Mouse (Mus musculus) embryonic facial prominence, embryonic 15.5 days (tissue): ENCODE results near the gene Cpsf4. TPM values are rescaled to one million over a fixed set of nuclear protein-coding genes. Genes with fewer than 3 reads are reported as not detected.

ENCODE experiments used
- ATAC-seq: fragments of 200-750 bp; cut with Nextera tagmentation; 2 replicates; pipeline ENCODE4 v1.8.0; 2017; ENCODE audit warnings: low read depth, moderate TSS enrichment; ENCODE audit not compliant: insufficient number of reproducible peaks, low FRiP score, low TSS enrichment
- H3K27ac ChIP-seq: fragments of 300-500 bp; sonication (generic); replicated peaks from 2 replicates; pipeline ENCODE4 v1.5.1; 2015; ENCODE audit warnings: mild to moderate bottlenecking, inconsistent platforms
- H3K27me3 ChIP-seq: fragments of 300-500 bp; sonication (generic); 2 replicates; pipeline ENCODE4 v1.6.1; 2015; ENCODE audit warnings: inconsistent platforms
- H3K36me3 ChIP-seq: fragments of 300-500 bp; sonication (generic); 2 replicates; pipeline ENCODE4 v1.6.1; 2015; ENCODE audit warnings: mild to moderate bottlenecking, inconsistent platforms
- H3K4me1 ChIP-seq: fragments of 300-500 bp; sonication (generic); 2 replicates; pipeline ENCODE4 v1.6.1; 2015; ENCODE audit warnings: inconsistent platforms
- H3K4me2 ChIP-seq: fragments of 300-500 bp; sonication (generic); replicated peaks from 2 replicates; pipeline ENCODE4 v1.6.1; 2015; ENCODE audit warnings: mild to moderate bottlenecking, inconsistent platforms
- H3K4me3 ChIP-seq: fragments of 300-500 bp; sonication (generic); replicated peaks from 2 replicates; pipeline ENCODE4 v1.5.1; 2015; ENCODE audit warnings: mild to moderate bottlenecking, inconsistent platforms
- H3K9ac ChIP-seq: fragments of 300-500 bp; sonication (generic); 2 replicates; pipeline ENCODE4 v1.6.1; 2015; ENCODE audit warnings: inconsistent platforms
- H3K9me3 ChIP-seq: fragments of 300-500 bp; sonication (generic); replicated peaks from 2 replicates; pipeline ENCODE4 v1.6.1; 2016; ENCODE audit warnings: inconsistent platforms
- WGBS: fragments of 180-500 bp; shearing (Covaris S2); methylation state at CpG from one replicate; pipeline ENCODE4 v1.1.7; 2015; 5-methylcytosine and 5-hydroxymethylcytosine counted together
- polyA plus RNA-seq: library from polyadenylated mRNA; unstranded; fragments of >200 nt; fragmentation: Nextera tagmentation; extraction: Ambion mirVana; gene quantifications from 2 replicates; pipeline ENCODE4 v1.2.1, GENCODE M21; 2015

The Cpsf4 gene
- polyA plus RNA-seq, 1 experiment from 2014 or later: 47.6 TPM

DNA sequence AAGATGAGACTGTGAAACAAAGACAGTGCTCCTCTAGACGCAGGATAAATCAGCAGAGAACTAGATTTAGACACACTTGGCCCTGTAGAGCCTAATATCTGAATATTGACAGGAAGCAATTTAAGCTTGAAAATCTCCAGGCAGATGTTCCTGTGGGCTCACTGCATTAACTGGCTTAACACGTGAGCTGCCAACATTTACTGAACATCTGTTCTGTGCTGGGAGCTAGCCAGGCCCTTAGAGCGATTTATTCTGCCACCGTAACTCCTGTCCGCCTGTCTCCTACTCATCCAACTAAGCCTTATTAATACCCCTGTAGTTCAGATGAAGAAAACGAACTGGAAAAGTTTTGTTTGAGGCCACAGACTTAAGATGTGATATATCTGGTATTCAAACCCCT lies 28.2 kb upstream of the Cpsf4 start:
- Histone ChIP-seq H3K27me3 (no peaks in the 10 kb centered on the region), H3K4me2 (peak overlapping the region; percentile 75), H3K36me3 (peaks cover 58% of the 10 kb centered on the region), H3K4me1 (peaks cover 24% of the 10 kb centered on the region), H3K9me3 (no peaks in the 10 kb centered on the region), H3K27ac (peak overlapping the region; percentile 96), H3K4me3 (peak overlapping the region; percentile 97), H3K9ac (peak overlapping the region; percentile 90)
- 5% methylated on average over 6 of the region's 6 CpGs for WGBS
- no peak for ATAC-seq

DNA sequence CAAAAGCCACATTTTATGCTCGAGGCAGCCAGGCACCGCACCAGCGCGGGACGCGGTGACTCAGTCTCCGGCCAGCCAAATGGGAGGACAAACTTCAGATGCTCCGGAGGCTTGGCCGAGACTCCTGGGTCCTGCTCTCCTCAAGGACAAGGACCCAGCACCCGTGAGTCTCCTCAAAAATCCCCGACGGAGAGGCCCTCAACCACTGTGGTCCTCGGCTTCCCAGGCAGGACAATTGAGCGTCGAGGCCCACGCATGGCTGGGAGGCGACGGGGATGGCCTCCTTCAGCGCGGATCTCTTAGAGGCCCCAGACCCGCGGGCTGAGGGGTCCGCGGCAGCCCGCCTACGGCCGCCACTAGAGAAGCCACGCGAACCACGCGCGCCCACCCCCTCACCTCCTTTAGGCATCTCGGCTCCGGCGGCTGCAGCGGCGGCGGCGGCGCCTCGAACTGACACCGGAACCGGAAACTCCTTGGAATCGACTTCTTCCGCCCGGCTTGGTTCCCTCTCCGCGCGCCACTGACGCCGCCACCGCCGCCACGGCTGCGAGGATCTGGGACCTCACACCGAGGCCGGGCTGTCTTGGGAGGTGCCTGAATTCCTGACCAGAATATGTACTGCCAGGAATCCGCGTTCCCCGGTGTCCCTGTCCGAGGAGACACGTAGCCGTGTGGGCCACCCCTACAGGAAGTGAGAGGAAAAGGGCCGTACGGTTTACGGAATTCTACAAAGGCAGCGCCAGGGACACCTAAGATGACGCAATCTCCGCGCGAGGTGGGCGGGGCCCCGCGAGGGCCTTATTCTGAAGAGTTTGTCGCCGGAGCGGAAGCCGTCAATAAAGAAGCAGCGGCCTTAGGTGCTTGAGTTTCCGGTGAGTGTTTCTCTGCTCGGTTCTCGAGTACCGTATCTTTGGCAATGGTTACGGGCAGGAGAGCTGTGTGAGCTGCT lies 27.2 kb upstream of the Cpsf4 start, which contains the start of the genes Pdap1 and Bud31:
Gene Pdap1, minus strand, starts transcription at position 668 of the 949 bp plus-strand sequence.
Gene Bud31, plus strand, starts transcription at position 792 of the 949 bp plus-strand sequence.
- peak; percentile 93 for ATAC-seq
- H3K4me3 ChIP-seq: peak within 1 kb of the TSS; percentile 97
- H3K9me3 ChIP-seq: no peaks in the 10 kb centered on the region
- no peaks in the 10 kb centered on the region for H3K27me3 ChIP-seq
- H3K27ac ChIP-seq: peak within 1 kb of the TSS; percentile 96
- under 1% methylated on average over 84 of the region's 84 CpGs for WGBS
- peaks cover 24% of the 10 kb centered on the region for H3K4me1 ChIP-seq
- peak within 1 kb of the TSS; percentile 90 for H3K9ac ChIP-seq
- peak within 1 kb of the TSS; percentile 75 for H3K4me2 ChIP-seq
- peaks cover 57% of the 10 kb centered on the region for H3K36me3 ChIP-seq

DNA sequence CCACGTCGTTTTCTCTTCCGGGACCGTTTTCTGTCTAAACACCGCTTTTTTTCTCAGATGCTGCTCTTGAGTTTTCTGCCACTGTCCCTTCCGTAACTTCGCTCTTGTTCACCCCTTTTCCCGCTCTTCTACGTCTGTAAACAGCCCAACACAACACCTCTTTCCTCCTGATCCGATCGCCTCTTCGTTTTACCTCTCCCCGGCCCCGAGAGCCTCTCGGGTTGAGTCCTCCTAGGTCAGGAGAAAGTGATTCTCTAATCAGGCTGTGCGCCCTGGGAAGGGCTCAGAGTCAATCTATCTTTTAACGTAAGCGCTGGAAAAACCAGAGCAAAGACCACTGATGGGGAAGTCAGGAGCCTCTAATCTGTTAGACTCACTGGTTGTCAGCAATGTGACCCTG lies 26.4 kb upstream of the Cpsf4 start:
- peak overlapping the region; percentile 75 for H3K4me2 ChIP-seq
- H3K9me3 ChIP-seq: no peaks in the 10 kb centered on the region
- H3K9ac ChIP-seq: peak overlapping the region; percentile 90
- H3K4me1 ChIP-seq: peaks cover 24% of the 10 kb centered on the region
- H3K27me3 ChIP-seq: no peaks in the 10 kb centered on the region
- H3K4me3 ChIP-seq: peak overlapping the region; percentile 97
- H3K27ac ChIP-seq: peak overlapping the region; percentile 96
- WGBS: 1% methylated on average over 18 of the region's 18 CpGs
- no peak for ATAC-seq
- peaks cover 59% of the 10 kb centered on the region for H3K36me3 ChIP-seq

DNA sequence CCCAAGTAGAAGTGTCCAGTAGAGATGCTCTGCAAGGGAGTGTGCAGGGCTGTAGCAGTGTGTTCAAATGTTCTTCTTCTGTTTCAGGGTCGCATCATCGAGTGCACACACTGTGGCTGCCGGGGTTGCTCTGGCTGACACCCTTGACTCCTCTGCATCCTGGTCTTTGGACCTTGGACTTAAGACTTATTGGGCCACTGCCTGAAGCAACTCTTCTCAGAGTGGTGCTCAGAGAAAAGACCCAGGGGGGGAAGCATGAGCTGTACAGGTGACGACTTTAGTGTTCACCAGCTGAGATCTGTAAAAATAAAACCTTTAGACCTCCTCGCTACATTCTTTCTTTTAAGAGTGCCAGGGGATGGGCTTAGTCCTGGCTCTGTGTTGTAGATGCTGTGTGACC lies 19.3 kb upstream of the Cpsf4 start:
- Histone ChIP-seq H3K27me3 (no peaks in the 10 kb centered on the region), H3K4me1 (no peaks in the 10 kb centered on the region)

DNA sequence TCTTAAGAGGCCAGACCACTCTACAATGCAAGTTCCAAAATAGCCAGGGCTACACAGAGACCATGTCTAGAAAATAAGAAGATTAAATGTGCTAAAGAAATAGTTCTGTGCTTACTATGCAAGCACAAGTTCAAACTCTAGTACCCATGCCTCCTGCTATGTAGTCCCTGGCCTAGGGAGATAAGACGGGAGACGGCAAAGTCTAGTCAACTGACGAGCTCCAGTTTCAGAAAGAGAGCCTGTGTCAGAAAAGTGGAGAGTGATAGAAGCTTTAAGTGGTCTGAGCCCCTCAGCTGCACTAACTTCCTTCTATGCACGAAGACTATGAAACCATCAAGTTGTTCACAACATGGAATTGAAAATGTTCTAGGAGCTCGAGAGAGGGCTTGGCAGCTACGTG lies 17.7 kb upstream of the Cpsf4 start:
- H3K27me3 ChIP-seq: no peaks in the 10 kb centered on the region
- no peak overlapping the region for H3K4me3 ChIP-seq
- no peak overlapping the region for H3K9ac ChIP-seq
- WGBS: 88% methylated on average over 6 of the region's 6 CpGs
- no peaks in the 10 kb centered on the region for H3K4me1 ChIP-seq
- H3K9me3 ChIP-seq: no peaks in the 10 kb centered on the region
- peaks cover 97% of the 10 kb centered on the region for H3K36me3 ChIP-seq
- H3K27ac ChIP-seq: no peak overlapping the region
- no peak for ATAC-seq
- no peak overlapping the region for H3K4me2 ChIP-seq

More for the DNA sequence above, 19.3 kb upstream of the Cpsf4 start:
- no peak overlapping the region for H3K9ac ChIP-seq
- no peaks in the 10 kb centered on the region for H3K9me3 ChIP-seq
- peaks cover 97% of the 10 kb centered on the region for H3K36me3 ChIP-seq
- ATAC-seq: no peak
- H3K4me3 ChIP-seq: no peak overlapping the region
- H3K27ac ChIP-seq: no peak overlapping the region
- WGBS: 90% methylated on average over 5 of the region's 5 CpGs
- H3K4me2 ChIP-seq: no peak overlapping the region

DNA sequence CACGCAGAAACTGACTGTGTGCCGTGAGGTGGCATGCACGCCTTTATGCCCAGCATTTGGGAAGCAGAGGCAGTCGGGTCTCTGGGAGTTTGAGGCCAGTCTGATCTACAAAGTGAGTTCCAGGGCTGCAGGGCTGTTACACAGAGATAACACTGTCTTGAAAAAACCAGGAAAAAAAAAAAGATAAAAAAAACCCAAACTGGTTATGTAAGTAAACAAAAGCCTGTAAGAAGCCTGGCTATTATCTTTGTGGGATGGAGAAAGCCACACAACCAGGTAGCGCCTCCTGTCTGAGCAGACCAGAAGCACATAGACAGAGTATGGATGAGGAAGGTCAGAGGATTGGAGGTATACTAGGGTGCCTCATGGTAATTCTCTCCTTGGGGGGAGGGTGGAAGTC lies 14.3 kb upstream of the Cpsf4 start:
- Histone ChIP-seq H3K36me3 (peaks cover 88% of the 10 kb centered on the region), H3K9ac (no peak overlapping the region), H3K4me1 (no peaks in the 10 kb centered on the region), H3K27me3 (no peaks in the 10 kb centered on the region), H3K4me2 (no peak overlapping the region), H3K9me3 (no peaks in the 10 kb centered on the region), H3K27ac (no peak overlapping the region), H3K4me3 (no peak overlapping the region)
- no peak for ATAC-seq
- 95% methylated on average over 5 of the region's 5 CpGs for WGBS

DNA sequence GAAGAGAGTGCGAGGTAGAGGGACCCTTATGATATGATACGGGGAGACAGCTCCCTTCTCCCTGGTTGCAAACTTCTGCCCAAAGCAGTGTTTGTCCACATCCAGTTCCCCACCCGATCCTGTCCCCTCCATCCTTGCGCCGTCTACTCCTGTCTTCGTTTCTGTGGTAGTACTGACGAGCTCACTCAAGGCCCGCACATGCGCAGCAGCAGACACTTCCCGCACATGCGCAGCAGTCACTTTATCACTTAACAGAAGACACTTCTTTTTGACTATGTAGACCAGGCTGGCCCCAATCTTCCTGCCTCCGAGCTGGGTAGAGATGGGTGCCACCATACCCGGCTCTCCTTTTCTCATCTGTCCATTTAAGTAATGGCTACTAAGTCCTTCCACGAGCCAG lies 5.7 kb upstream of the Cpsf4 start:
- no peak overlapping the region for H3K4me2 ChIP-seq
- H3K36me3 ChIP-seq: peaks cover 69% of the 10 kb centered on the region
- no peak overlapping the region for H3K27ac ChIP-seq
- H3K27me3 ChIP-seq: no peaks in the 10 kb centered on the region
- peaks cover 17% of the 10 kb centered on the region for H3K4me1 ChIP-seq
- no peak for ATAC-seq
- no peak overlapping the region for H3K9ac ChIP-seq
- H3K9me3 ChIP-seq: no peaks in the 10 kb centered on the region
- WGBS: 94% methylated on average over 14 of the region's 14 CpGs
- no peak overlapping the region for H3K4me3 ChIP-seq

DNA sequence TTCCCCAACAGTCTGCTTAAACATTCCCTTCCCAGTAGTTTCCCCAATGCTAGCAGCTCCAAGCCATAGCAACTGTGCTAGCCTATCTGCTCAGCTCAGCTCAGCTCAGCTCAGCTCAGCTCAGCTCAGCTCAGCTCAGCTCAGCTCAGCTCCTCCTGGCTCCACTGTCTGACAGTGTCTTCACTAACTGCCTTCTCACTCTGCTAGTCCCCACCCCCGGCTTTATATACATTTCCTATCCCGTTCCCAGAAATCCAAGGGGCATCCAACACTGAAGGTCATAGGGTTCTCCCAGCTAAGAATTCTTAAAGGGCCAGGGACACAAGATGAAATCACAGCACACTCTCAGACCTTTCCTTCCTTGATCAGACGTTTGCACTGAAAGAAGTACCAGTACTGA lies 2.3 kb upstream of the Cpsf4 start:
- Histone ChIP-seq H3K4me3 (no peak overlapping the region), H3K27ac (no peak overlapping the region), H3K4me1 (peaks cover 30% of the 10 kb centered on the region), H3K9me3 (no peaks in the 10 kb centered on the region), H3K9ac (no peak overlapping the region), H3K36me3 (peaks cover 42% of the 10 kb centered on the region), H3K27me3 (no peaks in the 10 kb centered on the region), H3K4me2 (no peak overlapping the region)
- 58% methylated on average over 3 of the region's 3 CpGs for WGBS
- no peak for ATAC-seq

DNA sequence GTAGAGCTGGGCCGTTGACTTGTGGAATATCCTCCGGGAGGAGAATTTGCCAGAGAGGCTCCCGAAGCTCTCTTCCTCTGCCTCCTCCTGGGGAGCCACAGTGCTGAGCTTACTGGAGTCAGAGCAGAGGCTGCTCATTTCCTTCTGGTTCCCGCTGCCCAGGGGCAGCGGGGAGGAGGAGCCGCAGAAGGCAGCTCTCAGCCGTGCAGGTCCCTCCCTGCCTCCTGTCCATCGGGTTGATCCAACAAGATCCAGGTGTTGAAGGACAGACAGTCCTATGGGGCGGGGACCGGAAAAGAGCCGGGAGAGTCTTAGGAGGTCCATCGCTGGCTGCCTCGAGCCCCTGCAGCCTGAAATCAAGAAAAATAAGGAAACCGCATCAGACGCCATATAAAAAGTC lies 1.8 kb upstream of the Cpsf4 start:
- Histone ChIP-seq H3K4me3 (no peak overlapping the region), H3K27ac (no peak overlapping the region), H3K9me3 (no peaks in the 10 kb centered on the region), H3K4me2 (no peak overlapping the region), H3K36me3 (peaks cover 40% of the 10 kb centered on the region), H3K27me3 (no peaks in the 10 kb centered on the region), H3K9ac (no peak overlapping the region), H3K4me1 (peaks cover 30% of the 10 kb centered on the region)
- ATAC-seq: no peak
- WGBS: 84% methylated on average over 15 of the region's 15 CpGs

DNA sequence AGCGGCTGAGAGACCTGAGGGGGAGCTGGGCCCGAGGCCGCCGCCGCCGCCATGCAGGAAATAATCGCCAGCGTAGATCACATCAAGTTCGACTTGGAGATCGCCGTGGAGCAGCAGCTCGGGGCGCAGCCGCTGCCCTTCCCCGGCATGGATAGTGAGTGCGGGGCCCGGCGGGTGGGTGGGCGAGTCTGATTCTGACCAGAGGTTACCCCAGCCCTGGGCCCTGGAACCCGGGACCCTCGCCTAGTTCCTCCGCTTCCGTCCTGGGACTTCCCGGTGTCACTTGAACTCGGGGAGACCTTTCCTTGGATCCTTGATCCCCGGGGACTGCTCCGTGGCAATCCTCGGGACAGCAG lies 271 bp downstream of the Cpsf4 start:
- Histone ChIP-seq H3K4me1 (peaks cover 30% of the 10 kb centered on the region), H3K27ac (peak overlapping the region; percentile 91), H3K9me3 (no peaks in the 10 kb centered on the region), H3K36me3 (peaks cover 43% of the 10 kb centered on the region), H3K9ac (peak overlapping the region; percentile 90), H3K4me3 (peak overlapping the region; percentile 97), H3K4me2 (peak overlapping the region; percentile 75), H3K27me3 (no peaks in the 10 kb centered on the region)
- under 1% methylated on average over 28 of the region's 28 CpGs for WGBS
- ATAC-seq: peak; percentile 9; the same call in 1 of the 2 replicates

DNA sequence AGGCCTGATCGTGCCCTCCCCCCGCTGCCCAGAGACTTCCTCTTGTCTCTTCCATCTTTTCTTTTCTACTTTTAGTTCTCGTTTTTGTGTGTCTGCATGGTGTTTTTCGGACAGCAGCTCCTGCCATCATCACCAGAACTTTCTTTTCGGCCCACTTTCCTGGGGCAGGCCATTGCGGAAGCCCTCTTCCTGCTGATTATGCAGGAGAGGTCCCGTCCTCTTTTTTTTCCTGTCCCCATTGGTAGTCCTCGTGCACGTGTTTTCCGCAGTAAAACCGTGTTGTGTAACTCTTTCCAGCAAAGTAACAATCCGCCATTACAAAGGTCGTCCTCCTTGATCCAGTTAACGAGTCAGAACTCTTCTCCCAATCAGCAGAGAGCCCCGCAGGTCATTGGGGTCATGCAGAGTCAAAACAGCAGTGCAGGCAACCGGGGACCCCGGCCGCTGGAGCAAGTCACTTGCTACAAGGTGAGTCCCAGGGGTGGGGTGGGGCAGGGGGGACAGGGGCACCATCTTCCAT lies 11.5 kb downstream of the Cpsf4 start:
- Histone ChIP-seq H3K9ac (no peak overlapping the region), H3K36me3 (peaks cover 99% of the 10 kb centered on the region), H3K27ac (no peak overlapping the region), H3K4me3 (no peak overlapping the region), H3K9me3 (no peaks in the 10 kb centered on the region), H3K4me2 (no peak overlapping the region), H3K27me3 (no peaks in the 10 kb centered on the region), H3K4me1 (no peaks in the 10 kb centered on the region)
- ATAC-seq: no peak
- 80% methylated on average over 18 of the region's 18 CpGs for WGBS
